Mouse (Mus musculus): ENCODE measurements at regions not wholly inside any gene's neighbourhood (a gene's known extent, or its start where the extent isn't known, plus 50 kb on each side); places are given as distances from the start of the nearest gene placed in this dataset.

- TF ChIP-seq EP300 (IDR thresholded peaks at IDR 0.05; ENCODE audit: low read length) (no peak), CTCF (conservative IDR thresholded peaks at IDR 0.05 in 1 of 2, IDR thresholded peaks at IDR 0.05 in 1 of 2; ENCODE audit: low read depth in 2 of 2, low read length in 2 of 2) (no peak), POLR2A (IDR thresholded peaks at IDR 0.05; ENCODE audit: low read depth, low read length) (no peak), ZC3H11A (IDR thresholded peaks at IDR 0.05; ENCODE audit: low read depth, low read length) (no peak), RAD21 (IDR thresholded peaks at IDR 0.05; ENCODE audit: low read depth, low read length) (no peak), MEF2A (IDR thresholded peaks at IDR 0.05; ENCODE audit: borderline replicate concordance, low read depth, low read length) (no peak), USF2 (conservative IDR thresholded peaks at IDR 0.05; ENCODE audit: low read depth, low read length) (no peak), CHD2 (IDR thresholded peaks at IDR 0.05; ENCODE audit: low read length) (no peak), USF1 (IDR thresholded peaks at IDR 0.05; ENCODE audit: low read depth, low read length) (no peak), KAT2A (IDR thresholded peaks at IDR 0.05; ENCODE audit: insufficient replicate concordance, low read length) (no peak)
Observed at GRCm38 (mm10) chr3:21381072-21381471, 695.4 kb upstream of the Tbl1xr1 start.

All from CH12.LX (cell line).